Mouse (Mus musculus) neural tube, embryonic 15.5 days (tissue): ENCODE measurements at regions not wholly inside any gene's neighbourhood (a gene's known extent, or its start where the extent isn't known, plus 50 kb on each side); places are given as distances from the start of the nearest gene placed in this dataset.

ENCODE experiments used
- ATAC-seq: fragments of 200-750 bp; cut with Nextera tagmentation; 2 replicates; pipeline ENCODE4 v1.8.0; 2017; ENCODE audit warnings: mild to moderate bottlenecking, moderate TSS enrichment, moderate library complexity; ENCODE audit not compliant: low FRiP score
- H3K27ac ChIP-seq: fragments of 300-500 bp; sonication (generic); replicated peaks from 2 replicates; pipeline ENCODE4 v1.5.1; 2015; ENCODE audit warnings: mild to moderate bottlenecking, inconsistent platforms
- H3K27me3 ChIP-seq: fragments of 300-500 bp; sonication (generic); replicated peaks from 2 replicates; pipeline ENCODE4 v1.6.1; 2015; ENCODE audit warnings: inconsistent platforms
- H3K36me3 ChIP-seq: fragments of 300-500 bp; sonication (generic); 2 replicates; pipeline ENCODE4 v1.6.1; 2015; ENCODE audit warnings: inconsistent platforms
- H3K4me1 ChIP-seq: fragments of 300-500 bp; sonication (generic); 2 replicates; pipeline ENCODE4 v1.6.1; 2015; ENCODE audit warnings: inconsistent platforms
- H3K4me2 ChIP-seq: fragments of 300-500 bp; sonication (generic); 2 replicates; pipeline ENCODE4 v1.6.1; 2015; ENCODE audit warnings: inconsistent platforms, mild to moderate bottlenecking, moderate library complexity
- H3K4me3 ChIP-seq: fragments of 300-500 bp; sonication (generic); replicated peaks from 2 replicates; pipeline ENCODE4 v1.5.1; 2015; ENCODE audit warnings: mild to moderate bottlenecking, inconsistent platforms
- H3K9ac ChIP-seq: fragments of 300-500 bp; sonication (generic); replicated peaks from 2 replicates; pipeline ENCODE4 v1.6.1; 2015; ENCODE audit warnings: mild to moderate bottlenecking, inconsistent platforms
- H3K9me3 ChIP-seq: fragments of 300-500 bp; sonication (generic); replicated peaks from 2 replicates; pipeline ENCODE4 v1.6.1; 2016; ENCODE audit warnings: inconsistent platforms
- WGBS: fragments of 180-500 bp; shearing (Covaris S2); methylation state at CpG from one replicate; pipeline ENCODE4 v1.1.7; 2015; ENCODE audit warnings: mixed read lengths; 5-methylcytosine and 5-hydroxymethylcytosine counted together

GRCm38 (mm10) chr4:33582986-33583720 is 273.0 kb downstream of the Rngtt start:
- Histone ChIP-seq H3K4me3 (no peak overlapping the region), H3K9me3 (0 out of 2 replicates have a peak, but pooled peaks cover under 1% of the 10 kb centered on the region), H3K27me3 (no peaks in the 10 kb centered on the region), H3K27ac (no peak overlapping the region), H3K9ac (no peak overlapping the region), H3K4me2 (no peak overlapping the region), H3K4me1 (peaks cover 22% of the 10 kb centered on the region), H3K36me3 (no peaks in the 10 kb centered on the region)
- WGBS: 70% methylated on average over 15 of the region's 15 CpGs
- no peak for ATAC-seq

GRCm38 (mm10) chr4:33583979-33584907 is 274.1 kb downstream of the Rngtt start:
- no peak overlapping the region for H3K4me2 ChIP-seq
- ATAC-seq: no peak
- no peak overlapping the region for H3K9ac ChIP-seq
- H3K27me3 ChIP-seq: no peaks in the 10 kb centered on the region
- no peaks in the 10 kb centered on the region for H3K36me3 ChIP-seq
- no peaks in the 10 kb centered on the region for H3K9me3 ChIP-seq
- peaks cover 24% of the 10 kb centered on the region for H3K4me1 ChIP-seq
- no peak overlapping the region for H3K27ac ChIP-seq
- H3K4me3 ChIP-seq: no peak overlapping the region
- WGBS: 91% methylated on average over 22 of the region's 22 CpGs

- H3K4me2 ChIP-seq: no peak overlapping the region
- H3K9ac ChIP-seq: no peak overlapping the region
- no peak for ATAC-seq
- H3K36me3 ChIP-seq: no peaks in the 10 kb centered on the region
- no peak overlapping the region for H3K4me3 ChIP-seq
- H3K27ac ChIP-seq: 0 out of 2 replicates have a peak overlapping the region, but pooled peaks have one; percentile 78
- no peaks in the 10 kb centered on the region for H3K27me3 ChIP-seq
- peaks cover 25% of the 10 kb centered on the region for H3K4me1 ChIP-seq
- 88% methylated on average over 6 of the region's 6 CpGs for WGBS
- no peaks in the 10 kb centered on the region for H3K9me3 ChIP-seq
These were observed 275.7 kb downstream of the Rngtt start for GRCm38 (mm10) chr4:33585821-33586220.

- no peak overlapping the region; the same call in 1 of the 2 replicates for H3K9ac ChIP-seq
- no peak for ATAC-seq
- H3K4me2 ChIP-seq: peak overlapping the region; percentile 56
- no peaks in the 10 kb centered on the region for H3K36me3 ChIP-seq
- H3K4me1 ChIP-seq: peaks cover 25% of the 10 kb centered on the region
- H3K27me3 ChIP-seq: no peaks in the 10 kb centered on the region
- peak overlapping the region; percentile 78 for H3K27ac ChIP-seq
- no peak overlapping the region; the same call in 1 of the 2 replicates for H3K4me3 ChIP-seq
- 30% methylated on average over 4 of the region's 4 CpGs for WGBS
- H3K9me3 ChIP-seq: no peaks in the 10 kb centered on the region
These were observed 276.1 kb downstream of the Rngtt start for GRCm38 (mm10) chr4:33586290-33586614.

- H3K4me2 ChIP-seq: peak overlapping the region; percentile 56
- no peaks in the 10 kb centered on the region for H3K9me3 ChIP-seq
- peak overlapping the region; percentile 32 for H3K4me3 ChIP-seq
- 10% methylated on average over 15 of the region's 15 CpGs for WGBS
- peak; percentile 91 for ATAC-seq
- no peaks in the 10 kb centered on the region for H3K36me3 ChIP-seq
- no peaks in the 10 kb centered on the region for H3K27me3 ChIP-seq
- H3K9ac ChIP-seq: peak overlapping the region; percentile 20
- H3K27ac ChIP-seq: peak overlapping the region; percentile 78
- H3K4me1 ChIP-seq: peaks cover 25% of the 10 kb centered on the region
These were observed 276.7 kb downstream of the Rngtt start for GRCm38 (mm10) chr4:33586615-33587451.

GRCm38 (mm10) chr4:33587666-33588065 is 277.6 kb downstream of the Rngtt start:
- Histone ChIP-seq H3K9me3 (no peaks in the 10 kb centered on the region), H3K4me3 (no peak overlapping the region), H3K9ac (no peak overlapping the region), H3K4me2 (peak overlapping the region; percentile 56; the same call in 1 of the 2 replicates), H3K4me1 (peaks cover 23% of the 10 kb centered on the region), H3K27me3 (no peaks in the 10 kb centered on the region), H3K27ac (no peak overlapping the region), H3K36me3 (no peaks in the 10 kb centered on the region)
- 80% methylated on average over 11 of the region's 11 CpGs for WGBS
- ATAC-seq: no peak

- no peak for ATAC-seq
- Histone ChIP-seq H3K4me1 (peaks cover 22% of the 10 kb centered on the region), H3K4me2 (no peak overlapping the region), H3K27ac (no peak overlapping the region), H3K9ac (no peak overlapping the region), H3K4me3 (no peak overlapping the region), H3K27me3 (no peaks in the 10 kb centered on the region), H3K9me3 (no peaks in the 10 kb centered on the region), H3K36me3 (no peaks in the 10 kb centered on the region)
- WGBS: 90% methylated on average over 5 of the region's 5 CpGs
These were observed 278.0 kb downstream of the Rngtt start for GRCm38 (mm10) chr4:33588127-33588526.

GRCm38 (mm10) chr4:33589207-33589606 is 279.1 kb downstream of the Rngtt start:
- no peak for ATAC-seq
- Histone ChIP-seq H3K9ac (no peak overlapping the region), H3K36me3 (no peaks in the 10 kb centered on the region), H3K27ac (no peak overlapping the region), H3K4me3 (no peak overlapping the region), H3K27me3 (no peaks in the 10 kb centered on the region), H3K4me2 (peak overlapping the region; percentile 39), H3K4me1 (peaks cover 21% of the 10 kb centered on the region), H3K9me3 (no peaks in the 10 kb centered on the region)
- 1% methylated on average over 8 of the region's 8 CpGs for WGBS

GRCm38 (mm10) chr4:33594997-33595657 is 285.0 kb downstream of the Rngtt start:
- WGBS: 40% methylated on average over 11 of the region's 11 CpGs
- no peak overlapping the region for H3K9ac ChIP-seq
- peaks cover 8% of the 10 kb centered on the region; the same call in 1 of the 2 replicates for H3K4me1 ChIP-seq
- no peaks in the 10 kb centered on the region for H3K27me3 ChIP-seq
- ATAC-seq: peak; percentile 50; the same call in 1 of the 2 replicates
- H3K27ac ChIP-seq: no peak overlapping the region; the same call in 1 of the 2 replicates
- H3K4me2 ChIP-seq: no peak overlapping the region
- no peak overlapping the region for H3K4me3 ChIP-seq
- H3K9me3 ChIP-seq: no peaks in the 10 kb centered on the region
- H3K36me3 ChIP-seq: no peaks in the 10 kb centered on the region

- H3K4me3 ChIP-seq: no peak overlapping the region
- ATAC-seq: peak; percentile 24; the same call in 1 of the 2 replicates
- H3K27ac ChIP-seq: no peak overlapping the region; the same call in 1 of the 2 replicates
- H3K4me1 ChIP-seq: peaks cover 8% of the 10 kb centered on the region; the same call in 1 of the 2 replicates
- no peaks in the 10 kb centered on the region for H3K9me3 ChIP-seq
- no peaks in the 10 kb centered on the region for H3K36me3 ChIP-seq
- H3K4me2 ChIP-seq: no peak overlapping the region
- WGBS: 78% methylated on average over 9 of the region's 9 CpGs
- H3K9ac ChIP-seq: no peak overlapping the region
- no peaks in the 10 kb centered on the region for H3K27me3 ChIP-seq
These were observed 285.7 kb downstream of the Rngtt start for GRCm38 (mm10) chr4:33595763-33596162.

- Histone ChIP-seq H3K9me3 (no peaks in the 10 kb centered on the region), H3K4me1 (peaks cover 8% of the 10 kb centered on the region; the same call in 1 of the 2 replicates), H3K9ac (no peak overlapping the region), H3K4me3 (no peak overlapping the region), H3K4me2 (no peak overlapping the region), H3K27ac (no peak overlapping the region), H3K27me3 (no peaks in the 10 kb centered on the region), H3K36me3 (no peaks in the 10 kb centered on the region)
- 91% methylated on average over 1 of the region's 1 CpGs for WGBS
- no peak for ATAC-seq
These were observed 289.9 kb downstream of the Rngtt start for GRCm38 (mm10) chr4:33599966-33600365.
